Mouse (Mus musculus) cerebellum, postnatal 14 days (tissue): ENCODE measurements at regions not wholly inside any gene's neighbourhood (a gene's known extent, or its start where the extent isn't known, plus 50 kb on each side); places are given as distances from the start of the nearest gene placed in this dataset.

Source experiments
- DNase-seq, 2 experiments: peaks; one replicate each; pipeline ENCODE4 v3.0.0; 2021; ENCODE audit warnings: mixed read lengths in 2 of 2

DNA sequence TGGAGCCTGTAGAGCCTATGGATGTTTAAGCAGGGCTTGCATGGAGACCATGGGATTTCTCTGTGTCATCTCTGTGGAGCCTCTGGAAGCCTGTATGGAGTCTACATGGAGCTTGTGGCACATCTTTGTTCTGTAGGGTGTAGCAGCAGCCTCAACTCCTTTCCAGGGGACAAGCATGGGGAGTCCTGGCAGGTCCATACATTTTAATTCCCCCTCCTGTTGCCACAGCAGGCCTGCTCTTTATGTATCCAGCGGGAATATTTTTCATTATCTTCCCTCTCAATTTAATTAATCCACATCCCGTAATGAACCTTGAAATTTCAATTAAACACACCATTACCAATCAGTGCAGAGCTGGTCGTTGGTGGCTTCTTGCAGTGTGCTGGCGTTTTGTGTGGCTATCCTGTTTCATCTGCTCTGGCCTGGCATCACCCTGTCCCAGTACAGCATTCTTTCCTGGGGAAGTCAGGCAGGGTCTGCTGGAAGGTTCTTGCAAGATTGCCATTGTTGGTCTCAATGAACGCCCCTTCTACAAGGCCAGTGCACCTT, 81.8 kb upstream of the Hdac4 start:
- DNase-seq = no peak

DNA sequence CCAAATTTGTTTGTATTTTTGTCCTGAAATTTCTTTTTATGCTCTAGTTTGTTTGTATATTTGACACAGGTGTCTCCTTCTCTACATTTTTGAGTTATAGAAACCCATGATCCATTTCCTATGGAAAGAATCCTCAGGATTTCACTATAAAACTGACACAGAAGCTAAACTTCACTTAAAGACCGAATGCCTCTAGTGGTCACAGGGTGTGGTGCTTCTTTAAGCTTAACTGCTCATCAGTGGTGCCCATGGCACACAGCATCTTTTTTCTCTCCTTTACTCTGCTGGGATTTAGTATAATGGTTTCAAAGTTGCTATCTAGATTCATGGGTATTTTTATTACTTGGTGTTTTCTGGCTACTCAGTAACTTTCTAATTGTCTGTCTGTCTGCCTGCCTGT, 79.9 kb upstream of the Hdac4 start:
- DNase-seq = no peak

DNA sequence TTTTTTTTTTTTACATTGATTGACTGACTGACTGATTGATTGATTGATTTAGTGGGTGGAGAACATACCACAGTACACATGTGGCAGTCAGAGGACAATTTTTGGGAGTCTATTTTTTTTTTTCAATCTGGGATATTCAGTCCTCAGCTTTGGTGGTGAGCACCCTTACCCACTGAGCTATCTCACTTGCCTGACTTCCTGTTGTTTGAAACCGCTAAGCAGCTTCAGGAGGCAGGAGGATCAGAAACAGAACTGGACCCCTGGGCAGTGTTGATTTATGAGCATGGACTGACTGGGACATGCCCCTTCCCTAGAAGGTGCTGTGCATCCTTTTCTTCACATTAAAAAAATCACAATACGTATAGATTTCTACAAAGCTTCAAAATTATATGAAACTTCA, 78.3 kb upstream of the Hdac4 start:
- no peak for DNase-seq

DNA sequence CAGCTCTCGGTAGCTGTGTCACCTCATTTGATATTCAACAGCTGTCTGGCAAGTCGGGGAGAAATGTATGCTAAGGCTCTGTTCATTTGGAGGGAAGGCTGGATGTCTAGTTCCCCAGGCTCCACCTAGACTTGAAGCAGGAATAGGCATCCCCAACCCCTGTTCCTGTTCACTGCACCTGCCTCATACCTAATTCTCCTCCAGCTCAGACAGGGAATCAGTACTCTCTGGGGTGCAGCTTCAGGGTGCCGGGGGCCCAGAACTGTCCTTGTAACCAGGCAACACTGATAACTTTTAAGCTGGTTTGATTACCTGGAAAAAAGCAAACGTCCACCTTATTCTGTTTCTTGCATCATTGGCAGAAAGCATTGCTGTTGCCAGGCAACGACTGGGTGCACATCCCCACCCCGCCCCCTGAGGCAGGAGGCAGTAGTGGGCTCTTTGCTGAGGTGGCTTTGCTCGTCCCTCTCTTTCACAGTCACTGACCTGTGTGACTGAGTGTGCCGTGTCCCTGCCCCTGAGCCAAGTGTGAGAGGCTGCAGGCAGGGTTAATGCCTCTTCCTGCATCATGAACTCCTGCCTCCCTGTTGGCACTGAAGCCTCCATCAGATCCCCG, 76.3 kb upstream of the Hdac4 start:
- no peak for DNase-seq

DNA sequence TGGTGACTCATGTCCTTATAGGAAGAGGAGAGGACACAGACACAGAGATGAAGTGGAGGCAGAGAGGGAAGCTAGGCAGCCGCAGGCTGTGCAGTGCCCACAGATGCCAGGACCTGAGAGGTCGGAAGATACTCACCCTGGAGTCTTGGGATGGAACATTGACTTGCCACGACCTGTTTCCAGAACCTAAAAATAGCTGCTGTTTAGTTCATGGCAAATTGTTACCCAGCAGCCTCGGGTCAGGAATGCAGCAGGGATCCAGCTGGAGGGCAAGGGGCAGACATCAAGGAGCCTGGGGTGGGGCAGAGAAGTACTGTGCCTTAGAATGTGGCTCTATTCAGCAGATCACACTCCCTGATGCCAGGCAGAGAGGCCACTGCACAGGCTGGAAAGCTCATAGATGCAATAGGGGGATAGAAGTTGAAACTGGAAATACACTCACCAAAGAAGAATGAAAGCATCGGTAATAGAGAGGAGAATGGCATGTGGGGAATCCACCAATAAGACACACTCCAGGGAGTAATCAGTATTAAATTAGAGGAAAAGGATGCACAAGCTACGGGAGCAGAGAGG, 75.1 kb upstream of the Hdac4 start:
- DNase-seq = no peak

DNA sequence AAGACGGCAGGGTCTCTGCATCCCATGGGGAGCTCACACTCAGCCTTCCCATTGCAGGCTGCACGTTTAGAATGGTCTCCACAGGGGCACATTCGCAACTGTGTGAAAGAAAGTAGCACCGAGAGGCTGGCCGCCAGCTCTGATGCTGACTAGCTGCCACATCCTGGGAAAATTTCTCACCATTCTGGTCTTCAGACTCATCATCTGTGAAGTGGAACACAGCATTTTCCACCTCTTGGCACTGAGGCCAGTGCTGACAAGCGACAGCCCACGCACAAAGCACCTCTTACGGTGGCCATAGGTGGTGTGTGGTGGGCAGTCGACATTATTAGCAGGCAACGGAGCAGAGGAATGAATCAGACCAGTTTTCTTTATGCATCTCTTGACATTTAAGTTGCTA, 74.0 kb upstream of the Hdac4 start:
- DNase-seq = no peak

DNA sequence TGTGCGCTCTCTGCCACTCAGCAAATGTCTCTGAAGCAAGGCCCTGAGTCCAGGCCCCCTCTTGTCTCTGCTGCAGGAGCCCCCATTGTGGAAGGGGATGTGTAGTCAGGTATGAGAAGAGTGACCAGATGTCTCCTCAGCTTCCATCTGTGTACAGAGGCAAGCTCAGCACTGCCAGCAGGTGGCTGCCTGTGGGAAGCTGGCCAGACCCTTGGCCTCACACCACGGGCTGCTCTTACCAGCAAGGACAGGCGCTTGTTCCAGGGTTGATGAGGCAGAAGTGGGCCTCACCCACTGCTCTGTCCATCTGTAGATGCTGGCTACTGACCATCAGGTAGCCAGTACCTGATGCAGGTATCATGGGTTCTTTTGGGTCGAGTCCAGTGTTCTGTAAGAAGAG, 69.4 kb upstream of the Hdac4 start:
- peak; percentile 78 to 80 for DNase-seq

DNA sequence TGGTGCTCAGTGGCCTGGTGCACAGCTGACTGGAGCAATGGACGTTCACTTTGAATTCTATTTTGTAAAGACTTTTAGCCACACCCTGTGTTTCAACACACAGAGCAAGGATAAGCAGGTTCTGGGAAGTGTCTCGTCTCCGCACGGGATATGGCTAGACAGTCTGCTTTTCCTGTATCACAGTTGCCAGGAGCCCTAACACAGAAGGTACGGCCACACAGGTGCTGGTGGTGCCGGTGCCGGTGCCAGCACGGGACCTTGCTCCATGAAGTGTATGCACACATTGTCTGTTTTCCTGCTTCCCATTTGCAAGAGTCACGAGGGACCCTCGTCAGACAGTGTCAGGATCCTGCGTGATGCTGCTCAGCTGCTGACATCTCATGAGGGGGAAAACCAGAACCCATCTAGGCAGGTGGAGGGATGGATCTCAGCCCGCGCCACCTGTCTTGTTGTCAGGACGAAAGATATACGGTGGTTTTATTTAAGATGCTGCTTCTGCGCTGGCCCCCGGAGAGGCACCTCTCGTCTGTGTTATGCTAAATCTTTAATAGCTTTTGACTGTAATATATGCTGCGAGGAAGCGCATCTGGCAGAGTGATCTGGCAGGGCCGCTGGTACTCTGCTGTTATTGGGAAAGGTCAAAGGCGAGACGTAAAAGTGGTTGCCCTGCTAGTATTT, 64.4 kb upstream of the Hdac4 start:
- DNase-seq = no peak

DNA sequence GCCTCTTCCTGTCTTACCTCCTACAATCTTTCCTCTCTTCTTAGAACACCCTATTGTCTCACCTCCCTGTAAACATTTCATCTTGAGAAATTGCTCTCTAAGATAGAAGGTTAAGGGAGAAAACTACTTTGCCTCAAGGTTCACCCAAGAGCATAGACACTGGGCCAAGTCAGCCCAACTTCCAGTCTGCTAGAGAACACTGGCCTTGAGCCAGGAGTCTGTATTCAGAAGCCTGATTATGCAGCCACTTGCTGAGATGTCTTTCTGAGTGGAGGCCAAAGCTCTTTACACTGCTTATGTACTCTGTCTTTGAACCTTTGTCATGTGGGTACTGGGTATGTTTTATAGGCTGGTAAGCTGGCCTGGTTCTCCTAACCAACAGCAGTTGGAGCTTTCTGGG, 62.5 kb upstream of the Hdac4 start:
- peak; percentile 45 to 54 for DNase-seq

DNA sequence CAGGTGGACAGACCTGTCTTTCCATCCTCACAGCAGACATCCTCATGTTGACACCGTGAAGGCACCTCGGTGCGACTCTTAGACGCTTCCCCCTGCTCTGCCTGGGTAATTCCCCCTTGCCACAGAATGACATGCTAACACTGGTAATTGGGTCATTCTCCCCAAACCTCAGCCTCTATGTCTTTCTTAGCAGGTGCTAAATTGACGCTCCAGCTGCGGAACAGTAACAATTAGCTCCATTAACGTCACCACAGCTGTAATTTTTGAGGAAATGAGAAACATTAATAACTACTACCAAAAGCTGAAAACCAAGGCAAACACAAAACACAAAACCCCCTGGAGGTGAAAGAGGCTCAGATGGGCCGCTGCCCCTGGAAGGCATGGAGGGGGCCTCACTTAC, 57.6 kb upstream of the Hdac4 start:
- DNase-seq = no peak

DNA sequence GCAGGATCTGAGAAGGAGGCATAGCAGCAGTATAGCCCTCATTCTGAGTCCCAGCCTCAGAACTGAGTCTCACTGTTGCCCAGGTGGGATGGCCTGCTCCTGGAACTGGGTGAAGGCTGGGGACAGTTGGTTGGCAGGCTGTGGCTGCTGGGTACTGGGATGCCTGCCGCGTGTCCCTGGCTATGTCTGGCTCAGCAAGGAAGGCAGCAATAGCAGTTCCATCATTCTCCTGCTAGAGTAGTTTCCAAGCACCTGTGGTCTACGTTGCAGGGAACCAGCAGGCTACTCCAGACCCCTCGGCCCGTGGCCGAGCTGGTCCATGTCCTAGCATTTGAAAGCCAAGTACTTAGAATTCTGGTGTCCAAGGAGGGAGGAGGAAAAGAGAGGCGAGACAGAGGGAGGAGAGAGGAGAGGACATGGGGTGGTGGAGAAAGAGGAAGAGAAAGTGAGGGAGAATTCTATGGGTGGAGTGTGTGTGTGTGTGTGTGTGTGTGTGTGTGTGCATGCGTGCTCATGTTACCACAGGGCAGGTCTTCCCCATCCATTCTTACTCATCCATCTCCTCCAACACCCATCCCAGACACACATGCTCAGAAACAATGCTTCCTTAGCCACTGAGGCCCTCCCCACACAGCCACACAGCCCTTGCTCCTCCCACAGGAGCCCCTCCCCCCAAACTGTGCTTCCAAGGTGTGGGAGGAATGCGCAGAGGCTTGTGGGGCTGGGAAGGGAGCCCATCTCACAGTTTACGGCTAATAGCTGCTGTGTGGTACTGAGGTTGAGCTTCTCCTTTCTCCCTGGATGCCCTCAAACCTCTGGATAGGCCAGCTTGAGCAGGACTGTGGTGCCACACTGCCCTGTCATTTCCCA, 55.3 kb upstream of the Hdac4 start:
- DNase-seq = peak; percentile 28 to 62
